Mouse (Mus musculus): ENCODE measurements around the gene Adssl1.

GRCm38 (mm10) chr12:112661327-112661605 is 41.4 kb downstream of the Adssl1 start:
- TF ChIP-seq CTCF (IDR thresholded peaks at IDR 0.05; ENCODE audit: extremely low read depth, insufficient read depth, low read length) (no peak), POLR2A (IDR thresholded peaks at IDR 0.05; ENCODE audit: extremely low read depth, insufficient read depth, low read length) (no peak)

Measured in cortical plate, adult 2 months (tissue).